ENCODE assay signal across 13 mouse cellular contexts in genomic region chr8:109250551-109250950, GRCm38 (mm10).
A peak's percentile ranks its signal among the peaks of the same experiment; 100 is the strongest.
DNase-seq lines count a peak whose midpoint lies in the region; ATAC-seq and TF ChIP-seq lines count a peak whose summit lies in the region.
"Had no signal": no experiment of that assay in that cellular context is flagged by ENCODE, and none has a peak within 500 bp of the region (broad histone marks: within the 10 kb centered on the region; RNA-seq: fewer than 3 reads in every experiment).

No protein-coding gene starts in this region.

- no peak for ATAC-seq in neural tube, embryonic 11.5 days (ENCODE audit: insufficient read depth, low FRiP score, low TSS enrichment)
- no peak for ATAC-seq in hindbrain, postnatal 0 days
- no peak for ATAC-seq in erythroid progenitor cell, adult 5-6 weeks (replicated peaks; ENCODE audit: low FRiP score, poor library complexity, severe bottlenecking)
- ATAC-seq: intestine, postnatal 0 days; liver, postnatal 0 days; Patski had no signal

- H3K4me1 ChIP-seq in neural tube, embryonic 11.5 days (ENCODE audit: control insufficient read depth, insufficient read depth, low read length): 0 out of 2 replicates have a peak, but pooled peaks cover 7% of the 10 kb centered on the region
- H3K4me1 ChIP-seq in hindbrain, postnatal 0 days (ENCODE audit: insufficient read depth, low read length): peaks cover 6% of the 10 kb centered on the region; the same call in 1 of the 2 replicates

- peak overlapping the region; percentile 15; the same call in 1 of the 2 replicates for H3K4me2 ChIP-seq in neural tube, embryonic 11.5 days (ENCODE audit: low read depth)
- peak overlapping the region; percentile 51 for H3K4me2 ChIP-seq in hindbrain, postnatal 0 days (ENCODE audit: low read depth, low read length)

- H3K9me3 ChIP-seq in neural tube, embryonic 11.5 days (ENCODE audit: control insufficient read depth, low read length): no peaks in the 10 kb centered on the region
- no peaks in the 10 kb centered on the region for H3K9me3 ChIP-seq in hindbrain, postnatal 0 days (ENCODE audit: low read length)

- H3K27ac ChIP-seq in neural tube, embryonic 11.5 days (ENCODE audit: low read depth, low read length): no peak overlapping the region
- H3K27ac ChIP-seq in hindbrain, postnatal 0 days: peak overlapping the region; percentile 87

- no peak for TF ChIP-seq CTCF in hindbrain, postnatal 0 days (IDR thresholded peaks at IDR 0.05; ENCODE audit: low read depth)

- H3K36me3 ChIP-seq in neural tube, embryonic 11.5 days (ENCODE audit: control insufficient read depth, insufficient read depth, low read length): no peaks in the 10 kb centered on the region
- no peaks in the 10 kb centered on the region for H3K36me3 ChIP-seq in hindbrain, postnatal 0 days (ENCODE audit: insufficient read depth, low read length)

- peak; percentile 3 to 32 for DNase-seq in cerebellum, postnatal 14 days
- DNase-seq in cerebellum, adult 8-10 months: no peak
- no peak for DNase-seq in neural tube, embryonic 11.5 days (ENCODE audit: low spot score)
- DNase-seq in neural tube, embryonic 10.5 days (ENCODE audit: extremely low spot score, low spot score): no peak
- DNase-seq in hindbrain, postnatal 0 days (ENCODE audit: low spot score): peak; percentile 54
- DNase-seq in telencephalon, adult 2 months (ENCODE audit: low read depth, low spot score): peak; percentile 17
- no peak for DNase-seq in frontal cortex, adult 2 months (ENCODE audit: extremely low spot score in 1 of 2, low spot score in 1 of 2)
- DNase-seq: cerebellum, adult 18-20 months; heart, postnatal 14 days; liver, postnatal 0 days had no signal

- H3K9ac ChIP-seq in neural tube, embryonic 11.5 days (ENCODE audit: low read length): no peak overlapping the region
- peak overlapping the region; percentile 62 for H3K9ac ChIP-seq in hindbrain, postnatal 0 days (replicated peaks; ENCODE audit: low read length)
- H3K9ac ChIP-seq: liver, postnatal 0 days had no signal

- H3K27me3 ChIP-seq in neural tube, embryonic 11.5 days (ENCODE audit: control insufficient read depth, insufficient read depth, low read length): no peaks in the 10 kb centered on the region
- H3K27me3 ChIP-seq in hindbrain, postnatal 0 days (ENCODE audit: insufficient read depth, low read length): no peaks in the 10 kb centered on the region

- WGBS in neural tube, embryonic 11.5 days: 84% methylated on average over 8 of the region's 8 CpGs
- WGBS in hindbrain, postnatal 0 days: 21% methylated on average over 8 of the region's 8 CpGs

- H3K4me3 ChIP-seq in neural tube, embryonic 11.5 days (ENCODE audit: low read depth, low read length): peak overlapping the region; percentile 14; the same call in 1 of the 2 replicates
- peak overlapping the region; percentile 43 for H3K4me3 ChIP-seq in hindbrain, postnatal 0 days (ENCODE audit: low read length)

Comparison
In these comparisons a context has a peak if more than half of its experiments do, and no peak if none do; other contexts are left out.
1. DNase-seq: peak in cerebellum, postnatal 14 days (2 of 2), hindbrain, postnatal 0 days (single experiment) and telencephalon, adult 2 months (single experiment); none in cerebellum, adult 8-10 months (single experiment), neural tube, embryonic 11.5 days (single experiment), neural tube, embryonic 10.5 days (single experiment) and frontal cortex, adult 2 months (0 of 2).